Mouse (Mus musculus): ENCODE results near the gene Gab2. TPM values are rescaled to one million over a fixed set of nuclear protein-coding genes. Genes with fewer than 3 reads are reported as not detected.

Gene Gab2
- total RNA-seq, 2 experiments from 2014 or later: 15.9 to 18.0 TPM

DNA sequence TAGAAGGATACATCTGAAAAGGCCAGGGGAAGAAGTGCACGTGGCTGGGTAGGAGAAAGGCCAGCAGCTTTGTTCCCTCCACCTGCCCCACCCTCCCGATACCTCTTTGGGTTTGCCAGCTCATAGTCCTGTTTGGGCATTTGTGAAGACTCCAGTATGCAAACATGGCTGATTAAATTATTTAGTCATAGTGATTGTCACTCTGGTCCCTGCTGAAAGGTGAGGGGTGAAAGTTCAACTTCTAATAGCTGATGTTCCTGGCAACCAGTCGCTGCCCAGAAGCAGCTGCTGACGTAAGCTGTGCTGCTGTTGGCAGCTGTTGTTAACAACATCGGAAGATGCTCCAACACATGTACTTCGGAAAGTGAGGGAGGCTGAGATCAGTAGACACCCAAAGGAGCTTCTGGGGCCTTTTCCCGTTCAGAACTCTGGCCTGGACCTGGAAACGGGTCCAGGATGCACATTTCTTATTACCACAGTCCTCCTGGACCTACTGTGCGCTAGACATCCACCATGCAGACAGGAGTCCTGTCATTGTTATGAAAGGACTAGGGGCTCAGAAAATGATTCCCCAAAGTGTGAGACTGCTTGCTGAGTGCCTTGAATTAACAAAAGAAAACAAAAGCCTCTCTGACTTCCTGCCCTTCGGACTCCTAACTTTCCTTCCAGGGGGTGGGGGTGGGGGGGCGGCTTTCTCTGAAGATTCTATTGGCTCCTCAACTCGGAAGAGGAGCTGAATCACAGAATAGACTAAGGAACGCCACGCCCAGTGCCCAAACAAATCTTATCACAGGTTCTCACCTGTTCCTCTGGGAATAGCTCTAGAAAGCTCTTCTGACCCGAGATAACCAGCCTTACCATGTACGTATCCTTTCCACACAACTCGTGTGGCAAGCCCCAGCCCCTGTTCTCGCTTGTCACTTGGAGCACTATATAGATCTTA lies 259.8 kb downstream of the Gab2 start:
- no peak for DNase-seq (ENCODE audit: low spot score in 2 of 2)

DNA sequence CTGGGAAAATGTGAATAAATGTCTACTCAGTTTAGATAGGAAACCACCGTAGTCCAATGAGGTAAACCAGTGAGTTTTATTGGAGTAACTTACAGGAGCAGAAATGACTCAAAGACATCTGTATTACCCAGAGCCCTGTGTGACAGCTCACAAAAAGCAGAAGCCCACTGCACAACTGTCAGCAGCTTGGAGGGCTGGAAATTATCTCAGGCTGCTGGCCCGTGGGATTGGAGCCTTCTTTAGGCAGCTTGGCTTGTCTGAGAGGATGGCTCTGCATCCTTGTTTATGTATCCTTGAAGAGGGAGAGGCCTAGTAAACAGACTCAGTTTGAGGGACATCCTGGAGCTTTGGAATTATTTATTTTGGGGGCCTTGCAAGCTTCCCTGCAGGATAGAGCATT lies 261.6 kb downstream of the Gab2 start:
- DNase-seq (ENCODE audit: low spot score in 2 of 2): no peak

DNA sequence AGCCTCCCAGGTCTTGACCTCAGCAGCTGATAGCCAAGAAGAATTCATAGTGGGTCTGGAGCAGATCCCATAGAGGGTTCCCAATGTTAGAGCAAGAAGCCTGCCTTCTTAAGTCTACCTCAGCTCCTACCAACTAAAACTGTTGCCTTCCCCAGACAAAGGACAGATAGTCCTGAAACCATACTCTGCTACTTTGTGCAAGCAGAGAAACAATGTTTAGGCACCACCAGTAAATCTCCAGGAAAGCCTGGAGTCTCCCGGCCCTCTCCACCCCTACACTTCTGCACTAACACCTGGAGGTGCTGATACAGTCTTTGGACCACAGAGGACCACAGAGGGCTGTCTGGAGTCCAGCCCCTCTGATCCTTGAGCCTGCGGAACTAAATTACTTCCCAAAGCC lies 263.3 kb downstream of the Gab2 start:
- DNase-seq (ENCODE audit: low spot score in 2 of 2): no peak

DNA sequence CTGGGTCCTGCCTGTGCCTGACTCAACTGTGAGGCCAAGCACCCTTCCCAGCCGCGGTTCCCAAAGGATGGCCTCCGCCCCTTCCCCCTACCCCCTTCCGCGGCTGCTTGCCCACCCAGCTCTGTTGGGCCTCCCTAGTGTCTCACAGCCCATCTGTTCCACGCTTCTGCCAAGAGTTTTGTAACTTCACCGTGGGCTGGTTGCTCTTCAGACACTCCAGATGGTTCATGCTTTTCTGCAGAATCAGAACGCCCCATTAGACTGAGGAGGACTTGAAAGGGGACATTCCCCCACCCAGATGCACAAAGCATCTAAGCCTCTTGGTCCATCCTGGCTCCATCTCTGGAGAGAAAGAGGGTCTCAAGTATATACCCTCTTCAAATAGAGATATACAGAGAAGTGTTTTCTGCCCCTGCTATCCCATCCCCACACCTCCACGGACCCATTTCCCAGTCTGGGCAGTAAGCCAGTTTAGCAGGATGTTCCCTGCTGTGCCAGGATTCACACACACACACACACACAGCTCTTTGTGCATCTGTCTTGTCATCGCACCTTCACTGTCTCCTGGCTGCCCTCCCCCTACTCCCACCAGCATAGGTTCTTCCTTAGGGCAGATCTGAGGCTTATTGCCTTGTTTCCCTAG lies 264.0 kb downstream of the Gab2 start:
- DNase-seq (ENCODE audit: low spot score in 2 of 2): peak in 1 of 2 experiments; percentile 37

DNA sequence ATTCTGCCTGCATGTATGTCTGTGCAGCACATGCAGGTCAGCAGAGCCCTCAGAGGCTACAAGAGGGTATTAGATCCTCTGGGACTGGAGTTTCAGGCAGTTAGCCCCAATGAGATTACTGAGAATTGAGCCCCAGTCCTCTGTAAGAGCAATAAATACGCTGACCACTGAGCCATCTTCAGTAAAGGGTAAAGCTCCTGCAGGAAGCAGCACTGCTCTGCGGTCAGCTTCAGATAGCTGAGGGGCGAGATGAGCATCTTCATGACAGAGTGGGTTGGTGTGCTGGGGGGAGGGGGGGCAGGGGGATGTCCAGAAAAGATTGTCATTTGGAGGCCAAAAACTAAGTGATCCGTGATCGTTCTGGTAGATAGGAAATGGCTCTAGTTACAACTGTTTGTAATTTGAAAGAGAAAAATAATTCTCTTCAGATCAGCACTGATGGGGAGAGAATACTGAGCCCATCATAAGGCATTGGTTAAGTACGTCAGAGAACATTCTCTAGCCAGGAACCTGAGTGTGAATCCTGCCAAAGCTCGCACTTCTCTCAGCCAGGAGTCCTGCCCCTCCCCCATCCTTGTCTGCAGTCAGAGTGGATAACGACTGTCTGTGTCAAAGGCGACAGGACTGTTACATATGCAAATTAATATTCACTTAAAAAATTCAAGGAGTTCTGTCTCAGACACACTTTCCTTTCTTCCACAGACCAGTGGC lies 264.9 kb downstream of the Gab2 start:
- DNase-seq (ENCODE audit: low spot score in 2 of 2): no peak

DNA sequence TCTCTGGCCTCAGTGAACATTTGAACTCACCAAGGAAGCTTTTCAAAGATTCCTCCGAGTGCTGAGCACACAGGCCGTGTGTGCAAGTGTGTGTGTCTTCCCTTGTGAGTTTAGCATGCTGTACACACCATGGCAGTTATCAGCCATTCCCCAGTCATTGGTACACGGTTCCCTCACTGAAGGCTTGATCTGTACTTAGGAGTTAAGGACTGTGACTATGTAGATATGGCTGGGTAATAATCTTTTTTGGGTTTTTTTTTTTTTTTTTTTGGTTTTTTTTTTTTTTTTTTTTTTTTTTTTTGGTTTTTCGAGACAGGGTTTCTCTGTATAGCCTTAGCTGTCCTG lies 265.4 kb downstream of the Gab2 start:
- no peak for DNase-seq (ENCODE audit: low spot score in 2 of 2)

DNA sequence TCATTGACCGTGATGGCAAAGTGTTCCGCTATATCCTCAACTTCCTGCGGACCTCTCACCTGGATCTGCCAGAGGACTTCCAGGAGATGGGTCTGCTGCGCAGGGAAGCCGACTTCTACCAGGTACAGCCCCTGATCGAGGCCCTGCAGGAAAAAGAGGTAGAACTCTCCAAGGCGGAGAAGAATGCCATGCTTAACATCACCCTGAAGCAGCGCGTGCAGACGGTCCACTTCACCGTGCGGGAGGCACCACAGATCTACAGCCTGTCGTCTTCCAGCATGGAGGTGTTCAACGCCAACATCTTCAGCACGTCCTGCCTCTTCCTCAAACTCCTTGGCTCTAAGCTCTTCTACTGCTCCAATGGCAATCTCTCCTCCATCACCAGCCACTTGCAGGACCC lies 266.1 kb downstream of the Gab2 start:
- DNase-seq (ENCODE audit: low spot score in 2 of 2): no peak

DNA sequence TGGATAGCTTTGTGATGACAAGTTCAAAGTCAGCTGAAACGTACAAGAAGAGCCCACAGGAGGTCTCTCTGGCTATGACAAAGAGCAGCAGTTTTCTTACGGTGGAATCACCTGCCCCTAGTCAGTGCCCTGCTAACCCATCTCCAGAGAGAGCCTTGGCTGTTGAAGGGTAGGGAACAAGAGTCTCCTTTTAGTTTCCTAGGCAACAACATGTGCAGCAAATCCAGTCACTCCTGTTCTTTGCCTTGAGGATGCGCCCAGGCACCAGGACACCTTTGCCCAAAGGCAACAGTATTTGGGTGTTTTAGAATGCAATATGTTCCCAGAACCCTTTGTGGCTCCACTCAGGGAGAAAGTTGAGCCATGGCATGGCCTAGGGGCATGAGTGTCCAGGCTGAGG lies 266.9 kb downstream of the Gab2 start:
- DNase-seq (ENCODE audit: low spot score in 2 of 2): no peak

DNA sequence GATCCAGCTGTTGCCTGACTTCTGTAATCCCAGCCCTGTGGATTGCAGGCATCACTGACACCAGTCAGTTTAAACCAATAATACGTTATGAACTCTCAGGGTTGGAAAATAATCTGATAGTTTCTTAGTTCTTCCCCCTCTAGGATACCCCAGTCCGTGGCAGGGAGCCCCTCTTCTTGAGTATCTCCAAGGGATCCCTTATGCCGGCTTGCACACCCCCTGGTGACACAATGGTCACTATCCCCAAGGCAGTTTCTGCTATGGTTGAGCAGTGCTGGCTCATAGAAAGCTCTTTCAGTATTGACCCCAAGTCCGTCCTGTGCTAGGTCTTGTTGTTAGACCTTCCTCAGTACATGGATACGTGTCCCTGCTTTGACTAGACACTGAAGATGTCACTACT lies 267.4 kb downstream of the Gab2 start:
- no peak for DNase-seq (ENCODE audit: low spot score in 2 of 2)

DNA sequence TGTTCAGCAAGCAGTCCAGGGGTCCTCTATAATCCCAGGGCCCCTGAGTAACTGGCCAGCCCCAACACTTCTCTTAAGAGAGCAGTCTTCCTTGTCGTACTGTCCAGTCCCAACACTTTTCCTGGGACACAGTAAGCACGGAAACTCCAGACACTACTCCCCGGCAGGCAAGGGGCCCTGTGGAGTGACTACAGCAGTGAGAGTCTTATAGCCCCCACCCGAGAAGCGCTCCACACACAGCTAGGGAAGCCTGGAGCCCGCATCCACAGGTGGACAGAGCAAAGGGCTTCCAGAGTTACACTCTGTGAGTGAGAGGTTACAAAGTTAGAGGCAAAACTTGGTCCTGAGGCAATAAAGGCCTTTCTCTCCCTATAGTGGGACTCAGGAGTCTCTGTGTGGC lies 268.1 kb downstream of the Gab2 start:
- DNase-seq (ENCODE audit: low spot score in 2 of 2): no peak

DNA sequence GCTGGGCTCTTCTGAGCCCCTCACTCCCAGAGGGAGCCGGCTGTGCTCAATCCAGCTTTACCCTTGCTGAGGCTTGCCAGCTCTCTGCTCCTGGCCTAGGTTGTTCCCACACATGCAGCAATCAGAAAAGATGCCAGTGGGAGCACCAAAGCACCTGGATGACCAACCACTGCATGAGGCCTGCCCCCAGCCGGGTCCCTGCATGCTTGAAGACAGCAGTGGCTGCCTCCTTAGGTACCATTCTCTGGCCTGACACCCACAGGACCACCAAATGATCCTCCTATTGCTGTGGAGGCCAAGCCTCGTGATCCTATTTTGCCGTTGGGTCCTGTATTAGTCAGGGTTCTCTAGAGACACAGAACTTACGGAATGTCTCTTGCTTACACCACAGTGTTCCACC lies 269.5 kb downstream of the Gab2 start:
- DNase-seq (ENCODE audit: low spot score in 2 of 2): no peak

DNA sequence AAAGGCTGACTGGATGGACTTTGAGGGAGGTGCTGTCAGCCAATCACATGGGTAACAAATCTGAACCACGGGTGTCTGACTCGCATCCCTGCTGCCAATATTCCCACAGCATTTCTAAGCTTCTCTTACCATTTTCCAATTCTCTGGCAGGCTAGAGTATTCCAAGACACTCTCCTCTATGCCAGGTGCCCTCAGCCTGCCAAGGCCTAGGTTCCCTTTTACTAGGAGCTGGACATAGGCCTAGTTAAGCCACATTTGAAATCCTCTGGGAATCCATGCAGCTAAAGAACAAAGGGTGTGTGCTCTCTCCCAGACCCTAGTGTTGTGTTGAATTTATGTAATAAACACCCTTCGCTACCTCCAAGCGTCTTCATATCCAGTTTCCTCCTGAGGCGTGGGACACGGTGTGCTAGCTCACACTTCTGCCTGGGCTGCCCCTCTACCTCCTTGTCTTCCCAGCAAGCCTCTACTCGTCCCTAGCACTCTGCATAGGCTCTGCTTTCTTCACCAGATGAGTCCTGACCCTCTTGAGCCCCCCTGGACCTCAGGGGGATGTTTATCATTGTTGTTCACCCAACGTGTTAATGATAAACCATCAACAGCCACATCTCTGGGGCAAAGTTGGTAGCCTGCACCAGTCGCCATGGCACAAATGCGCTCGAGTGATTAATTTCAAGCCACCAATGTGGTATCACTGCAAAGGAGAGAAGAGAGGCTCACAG lies 270.6 kb downstream of the Gab2 start:
- no peak for DNase-seq (ENCODE audit: low spot score in 2 of 2)

DNA sequence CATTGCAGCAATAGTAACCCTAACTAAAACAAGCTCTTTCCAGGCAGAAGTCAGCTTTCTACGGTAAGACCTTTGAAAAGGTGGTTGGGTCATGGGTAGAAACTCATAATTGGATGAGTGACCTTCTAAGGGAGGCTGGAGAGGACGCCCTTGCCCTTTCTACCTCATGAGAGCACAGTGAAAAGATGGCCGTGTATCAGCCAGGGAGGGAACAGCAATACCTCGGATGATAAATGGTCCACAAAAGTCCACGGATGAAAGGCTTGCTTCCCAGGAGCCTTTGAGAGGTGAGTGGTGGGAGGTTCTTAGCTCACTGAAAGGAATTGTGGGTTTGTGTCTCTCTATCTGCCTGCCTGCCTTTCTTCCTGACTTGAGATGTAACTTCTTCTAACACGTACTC lies 272.0 kb downstream of the Gab2 start:
- no peak for DNase-seq (ENCODE audit: low spot score in 2 of 2)

DNA sequence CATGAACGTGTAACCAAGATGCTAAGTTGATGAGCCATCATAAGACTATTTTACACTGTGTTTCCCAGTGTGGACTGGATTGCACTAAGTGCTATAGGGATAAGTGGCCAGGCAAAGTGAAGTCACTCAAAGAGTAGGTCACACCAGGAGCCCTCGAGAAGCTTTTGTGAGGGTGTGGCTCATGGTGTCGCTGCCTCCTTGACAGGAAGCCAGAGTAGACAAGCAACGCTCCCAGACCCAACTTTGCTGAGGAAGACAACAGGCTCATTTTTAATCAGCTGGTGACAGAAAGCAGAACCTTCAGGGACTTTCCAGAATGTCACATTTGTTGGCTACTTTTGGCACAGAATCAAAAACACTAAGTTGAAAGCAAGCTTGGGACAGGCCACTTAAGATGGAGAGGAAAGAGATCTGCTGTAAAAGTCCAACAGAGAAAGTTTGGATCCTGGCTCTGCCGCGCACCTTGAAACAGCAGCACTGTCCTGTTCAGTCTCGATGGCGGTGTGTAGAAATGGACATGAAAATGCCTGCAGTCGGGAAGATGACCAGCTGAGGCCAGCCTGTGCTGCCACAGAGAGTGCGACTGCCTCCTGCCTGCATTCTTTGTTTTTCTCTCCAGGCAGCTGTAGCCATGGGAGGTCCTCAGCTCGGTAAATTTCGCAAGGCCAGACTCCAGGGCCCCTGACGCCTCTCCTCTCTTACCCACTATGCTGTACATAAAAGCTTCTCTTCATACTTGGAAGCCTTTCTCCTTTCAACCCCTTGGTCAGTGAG lies 273.9 kb downstream of the Gab2 start:
- no peak for DNase-seq (ENCODE audit: low spot score in 2 of 2)

DNA sequence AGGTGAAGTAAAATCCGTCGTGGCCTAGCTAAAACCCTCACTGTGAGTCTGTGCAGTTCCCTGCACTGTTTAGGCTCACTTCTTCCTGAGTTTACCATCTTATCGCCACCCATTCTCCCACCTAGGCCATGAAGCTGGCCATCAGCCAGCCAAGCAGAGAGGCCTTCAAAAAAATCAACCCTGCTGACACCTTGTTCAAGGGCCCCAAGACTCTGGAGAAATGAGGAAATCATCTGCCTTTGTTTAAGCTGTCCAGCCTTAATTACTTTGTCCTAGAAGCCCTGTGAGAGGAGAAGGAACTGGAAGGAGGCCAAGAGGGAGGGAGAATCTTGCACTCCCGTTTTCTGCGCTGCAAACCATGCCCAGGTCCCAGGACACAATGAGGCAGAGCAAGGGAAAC lies 274.9 kb downstream of the Gab2 start:
- no peak for DNase-seq (ENCODE audit: low spot score in 2 of 2)

DNA sequence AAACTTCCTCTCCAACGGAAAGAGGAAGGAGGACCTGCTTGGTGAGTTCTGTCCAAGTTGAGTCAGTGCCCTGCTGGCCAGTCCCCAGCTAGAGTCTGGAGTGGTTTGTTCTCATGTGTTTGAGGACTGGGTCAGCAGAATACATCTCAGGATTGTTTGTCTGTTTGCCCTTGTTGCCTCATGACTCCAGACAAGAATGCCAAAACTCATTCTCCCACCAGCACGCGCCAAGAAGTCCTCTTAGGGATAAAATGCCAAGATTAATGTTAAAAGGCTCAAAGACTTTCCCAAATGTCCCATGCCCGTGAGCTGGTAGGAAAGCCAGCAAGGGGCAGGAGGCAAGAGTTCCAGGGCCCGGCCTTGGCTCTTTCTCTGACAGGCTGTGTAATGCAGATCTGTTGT lies 275.5 kb downstream of the Gab2 start:
- peak in 1 of 2 experiments; percentile 37 for DNase-seq (ENCODE audit: low spot score in 2 of 2)

DNA sequence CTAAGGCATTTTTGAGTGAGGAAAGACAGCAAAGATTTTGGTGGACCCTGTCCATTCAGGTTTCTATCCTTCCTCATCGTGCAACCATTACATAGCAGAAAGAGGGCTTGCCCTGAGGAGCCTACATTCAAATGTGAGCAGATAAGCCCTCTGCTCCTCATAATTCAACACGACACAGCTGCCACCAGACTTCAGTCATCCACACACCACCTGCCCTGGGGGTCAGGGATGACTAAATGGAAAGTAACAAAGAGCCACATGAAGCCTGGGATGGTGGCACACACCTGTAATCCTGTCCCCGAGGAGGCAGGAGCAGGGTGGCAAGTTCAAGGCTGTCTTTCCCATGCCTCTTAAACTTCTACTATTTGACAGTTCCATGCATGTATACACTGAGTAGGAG lies 276.5 kb downstream of the Gab2 start:
- DNase-seq (ENCODE audit: low spot score in 2 of 2): no peak

DNA sequence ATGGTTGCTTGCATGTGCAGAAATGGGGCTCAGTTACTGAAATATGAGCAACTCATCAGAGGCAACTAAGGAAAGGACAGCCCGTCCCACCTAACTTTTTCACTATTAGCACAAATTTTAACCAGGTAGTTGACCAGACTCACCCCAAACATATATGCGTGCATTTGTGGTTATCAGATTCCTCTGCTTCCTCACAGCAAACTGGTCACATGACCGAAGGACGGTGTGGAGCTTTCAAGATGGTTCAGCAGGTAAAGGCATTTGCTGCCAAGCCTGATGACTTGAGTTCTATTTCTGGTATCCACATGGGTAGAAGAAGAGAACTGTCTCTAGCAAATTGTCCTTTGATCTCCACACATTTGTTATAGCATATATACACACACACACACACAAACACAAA lies 277.0 kb downstream of the Gab2 start:
- DNase-seq (ENCODE audit: low spot score in 2 of 2): no peak

All from gastrocnemius, postnatal 4 days (tissue).